Mouse (Mus musculus) thymus, postnatal 14 days (tissue): ENCODE measurements around the gene Csnk2a2.
A peak's percentile ranks its signal among the peaks of the same experiment; 100 is the strongest.

Source experiments
- DNase-seq: peaks from one replicate; pipeline ENCODE4 v3.0.0; 2021

Csnk2a2 gene

DNA sequence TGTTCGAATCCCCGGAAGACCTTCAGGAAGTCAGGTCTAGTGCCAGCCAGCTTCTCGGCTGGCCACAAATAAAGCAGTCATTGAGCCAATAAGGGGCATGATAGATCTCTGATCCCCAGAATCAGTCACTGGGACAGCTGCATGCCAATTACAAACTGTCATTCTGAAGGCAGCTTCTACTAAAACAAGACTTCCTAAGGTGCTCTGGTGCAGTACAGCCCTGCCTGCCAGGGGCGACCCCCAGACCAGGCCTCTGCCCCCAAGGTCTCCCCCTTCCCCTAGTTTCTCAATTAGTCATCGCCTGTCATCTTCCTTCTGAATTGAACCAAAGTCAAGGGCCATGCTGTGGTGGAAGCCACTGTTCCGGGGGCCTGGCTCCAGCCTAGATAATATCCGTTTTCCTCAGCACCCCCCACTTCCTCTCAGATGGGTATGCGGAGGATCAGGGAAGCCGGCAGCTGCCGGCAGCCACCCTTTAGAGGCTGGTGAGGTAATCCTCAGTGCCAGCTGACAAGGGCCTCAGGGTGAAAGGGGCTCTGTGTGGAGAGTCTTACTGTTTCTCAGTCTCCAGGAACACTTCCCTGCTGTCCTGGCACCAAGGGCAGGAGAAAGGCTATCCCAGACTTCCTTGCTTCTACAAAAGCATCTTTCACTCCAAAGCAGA lies 78.4 kb downstream of the Csnk2a2 start:
- peak; percentile 49 for DNase-seq

DNA sequence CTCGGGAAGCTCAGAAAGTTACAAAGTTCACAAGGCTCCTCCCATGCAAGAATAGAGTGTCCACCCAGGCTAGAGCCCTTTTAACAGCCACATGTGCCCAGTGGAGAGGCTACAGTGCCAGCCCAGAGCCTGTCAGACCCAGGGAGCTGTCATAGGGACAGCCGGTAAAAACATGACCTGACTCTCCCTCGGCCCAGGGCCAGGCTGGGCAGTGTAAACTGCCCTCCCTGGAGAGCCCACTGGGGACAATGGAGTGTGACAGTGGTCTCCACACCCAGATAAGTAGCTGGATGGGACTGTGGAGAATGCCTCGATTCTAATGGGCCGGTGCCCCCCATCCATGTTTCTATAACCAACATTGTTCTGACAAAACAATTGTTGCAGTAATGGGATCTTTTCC lies 80.3 kb downstream of the Csnk2a2 start:
- DNase-seq = no peak

DNA sequence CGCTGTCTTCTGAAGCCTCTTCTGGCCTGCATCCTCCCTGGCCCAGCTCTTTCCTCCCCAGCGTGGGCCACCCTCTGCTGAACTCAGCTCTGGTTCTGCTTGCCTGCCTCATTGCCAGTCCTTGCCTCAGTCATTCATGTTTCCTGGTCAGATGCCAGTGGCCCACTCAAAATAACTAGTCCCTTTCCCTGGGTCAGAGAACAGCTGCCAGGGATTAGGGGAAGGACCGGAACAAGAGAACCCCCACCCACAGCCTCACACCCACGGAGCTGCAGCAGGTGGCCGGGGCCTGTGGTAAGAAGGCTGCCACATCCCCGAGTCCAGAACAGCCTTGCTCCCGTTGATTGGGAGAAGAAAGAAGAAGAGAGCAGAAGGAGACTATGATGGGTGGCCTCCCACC lies 88.7 kb downstream of the Csnk2a2 start:
- no peak for DNase-seq

DNA sequence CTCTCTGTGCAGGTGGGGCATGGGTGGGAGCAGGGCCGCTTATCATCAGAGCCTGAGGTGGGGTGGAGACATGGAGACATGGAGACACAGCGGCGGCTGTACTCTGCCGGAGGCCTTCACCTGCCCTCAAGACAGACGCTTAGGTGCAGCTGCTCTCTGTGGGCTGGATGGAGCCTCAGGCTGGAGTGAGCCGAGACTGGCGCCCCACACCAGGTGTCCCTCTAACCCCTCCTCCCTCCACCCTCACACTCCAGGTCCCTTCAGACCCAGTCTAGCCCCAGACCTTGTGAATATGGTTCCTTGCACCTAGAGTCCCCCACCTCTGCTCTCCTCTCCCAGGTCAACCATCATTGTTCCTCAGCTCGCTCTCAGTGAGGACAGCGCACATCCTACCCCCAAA lies 90.7 kb downstream of the Csnk2a2 start:
- DNase-seq = no peak

DNA sequence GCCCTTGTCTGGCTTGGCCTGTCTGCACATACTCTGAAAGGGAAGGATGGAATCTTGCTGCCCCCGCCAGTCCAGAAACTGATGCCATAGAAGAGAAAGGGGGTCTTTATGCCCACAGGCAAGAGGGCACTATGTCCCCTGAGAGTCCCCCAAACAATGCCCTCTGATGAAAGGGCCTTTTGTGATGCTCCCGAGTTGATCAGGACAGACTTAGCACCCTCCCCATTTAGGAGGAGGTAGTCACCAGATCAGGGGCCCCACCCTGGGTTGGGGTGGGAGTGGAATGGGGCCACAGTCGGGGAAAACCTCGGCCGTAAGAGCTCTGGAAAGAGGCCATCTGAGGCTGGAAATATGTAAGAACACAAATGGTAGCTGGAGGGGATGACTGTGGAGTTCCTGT lies 92.6 kb downstream of the Csnk2a2 start:
- DNase-seq = no peak

DNA sequence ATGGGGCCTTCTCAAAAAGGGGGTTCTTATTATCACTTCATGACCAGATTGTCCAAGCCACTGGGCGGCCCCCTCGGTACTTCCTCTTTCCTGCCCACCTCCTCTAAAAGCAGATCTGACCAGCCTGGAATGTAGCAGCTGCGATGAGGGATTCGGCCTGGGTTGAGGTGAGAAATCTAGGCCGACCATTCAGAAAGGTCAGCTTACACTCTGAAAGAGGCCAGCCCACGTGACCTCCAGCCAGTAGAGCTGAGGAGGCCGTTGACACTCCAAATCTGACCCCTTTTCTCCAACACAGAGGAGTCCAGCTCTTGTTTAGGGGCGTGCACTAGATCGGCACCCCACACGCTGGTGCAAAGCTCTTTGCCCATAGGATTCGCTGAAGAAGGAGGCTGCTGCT lies 93.1 kb downstream of the Csnk2a2 start:
- DNase-seq = no peak
